Mouse (Mus musculus): ENCODE results near the gene Clstn2. TPM values are rescaled to one million over a fixed set of nuclear protein-coding genes. Genes with fewer than 3 reads are reported as not detected.

Clstn2 gene
- total and polyA plus RNA-seq, 2 experiments from 2014 or later, result 10.1 to 51.6 TPM

GRCm38 (mm10) chr9:97996349-97996748, 36.6 kb downstream of the Clstn2 start:
- ATAC-seq (peak; percentile 82), DNase-seq (ENCODE audit: low spot score) (peak; percentile 81)
- no peaks in the 10 kb centered on the region for H3K27me3 ChIP-seq (ENCODE audit: insufficient read depth, low read length)
- WGBS, result 40% methylated on average over 5 of the region's 5 CpGs
- no peak overlapping the region; the same call in 1 of the 2 replicates for H3K27ac ChIP-seq
- no peak overlapping the region for H3K4me2 ChIP-seq (ENCODE audit: low read depth, low read length)
- no peak overlapping the region for H3K4me3 ChIP-seq (ENCODE audit: low read length)
- H3K4me1 ChIP-seq (ENCODE audit: insufficient read depth, low read length), result no peaks in the 10 kb centered on the region
- no peaks in the 10 kb centered on the region for H3K36me3 ChIP-seq (ENCODE audit: insufficient read depth, low read length)
- H3K9ac ChIP-seq (replicated peaks; ENCODE audit: low read length), result no peak overlapping the region
- H3K9me3 ChIP-seq (ENCODE audit: low read length), result no peaks in the 10 kb centered on the region
- TF ChIP-seq CTCF (IDR thresholded peaks at IDR 0.05; ENCODE audit: low read depth), result no peak

GRCm38 (mm10) chr9:97995723-97996122, 37.3 kb downstream of the Clstn2 start:
- Histone ChIP-seq H3K27ac (no peak overlapping the region), H3K4me1 (ENCODE audit: insufficient read depth, low read length) (no peaks in the 10 kb centered on the region), H3K4me3 (ENCODE audit: low read length) (no peak overlapping the region), H3K36me3 (ENCODE audit: insufficient read depth, low read length) (no peaks in the 10 kb centered on the region), H3K4me2 (ENCODE audit: low read depth, low read length) (no peak overlapping the region), H3K9me3 (ENCODE audit: low read length) (no peaks in the 10 kb centered on the region), H3K27me3 (ENCODE audit: insufficient read depth, low read length) (no peaks in the 10 kb centered on the region), H3K9ac (replicated peaks; ENCODE audit: low read length) (no peak overlapping the region)
- no peak for TF ChIP-seq CTCF (IDR thresholded peaks at IDR 0.05; ENCODE audit: low read depth)
- 39% methylated on average over 4 of the region's 4 CpGs for WGBS
- DNase-seq (ENCODE audit: low spot score), result peak; percentile 71
- ATAC-seq, result no peak; the same call in 1 of the 2 replicates

GRCm38 (mm10) chr9:97992131-97992530, 40.9 kb downstream of the Clstn2 start:
- Histone ChIP-seq H3K27me3 (ENCODE audit: insufficient read depth, low read length) (no peaks in the 10 kb centered on the region), H3K4me3 (ENCODE audit: low read length) (no peak overlapping the region), H3K36me3 (ENCODE audit: insufficient read depth, low read length) (no peaks in the 10 kb centered on the region), H3K9ac (replicated peaks; ENCODE audit: low read length) (no peak overlapping the region), H3K9me3 (ENCODE audit: low read length) (no peaks in the 10 kb centered on the region), H3K4me2 (ENCODE audit: low read depth, low read length) (no peak overlapping the region), H3K27ac (no peak overlapping the region), H3K4me1 (ENCODE audit: insufficient read depth, low read length) (no peaks in the 10 kb centered on the region)
- 33% methylated on average over 4 of the region's 4 CpGs for WGBS
- no peak for TF ChIP-seq CTCF (IDR thresholded peaks at IDR 0.05; ENCODE audit: low read depth)
- ATAC-seq (no peak; the same call in 1 of the 2 replicates), DNase-seq (ENCODE audit: low spot score) (peak; percentile 65)

- ATAC-seq (no peak), DNase-seq (ENCODE audit: low spot score) (no peak)
- Histone ChIP-seq H3K27ac (no peak overlapping the region), H3K9ac (replicated peaks; ENCODE audit: low read length) (no peak overlapping the region), H3K36me3 (ENCODE audit: insufficient read depth, low read length) (no peaks in the 10 kb centered on the region), H3K4me1 (ENCODE audit: insufficient read depth, low read length) (no peaks in the 10 kb centered on the region), H3K9me3 (ENCODE audit: low read length) (no peaks in the 10 kb centered on the region), H3K27me3 (ENCODE audit: insufficient read depth, low read length) (no peaks in the 10 kb centered on the region), H3K4me3 (ENCODE audit: low read length) (no peak overlapping the region), H3K4me2 (ENCODE audit: low read depth, low read length) (no peak overlapping the region)
- TF ChIP-seq CTCF (IDR thresholded peaks at IDR 0.05; ENCODE audit: low read depth), result no peak
- WGBS, result 79% methylated on average over 3 of the region's 3 CpGs
These were observed 55.6 kb downstream of the Clstn2 start for GRCm38 (mm10) chr9:97977339-97977738.

- 60% methylated on average over 13 of the region's 13 CpGs for WGBS
- TF ChIP-seq CTCF (IDR thresholded peaks at IDR 0.05; ENCODE audit: low read depth), result no peak
- Histone ChIP-seq H3K9ac (replicated peaks; ENCODE audit: low read length) (no peak overlapping the region), H3K4me3 (ENCODE audit: low read length) (no peak overlapping the region), H3K27ac (no peak overlapping the region), H3K4me2 (ENCODE audit: low read depth, low read length) (no peak overlapping the region), H3K27me3 (ENCODE audit: insufficient read depth, low read length) (no peaks in the 10 kb centered on the region), H3K36me3 (ENCODE audit: insufficient read depth, low read length) (no peaks in the 10 kb centered on the region), H3K9me3 (ENCODE audit: low read length) (no peaks in the 10 kb centered on the region), H3K4me1 (ENCODE audit: insufficient read depth, low read length) (no peaks in the 10 kb centered on the region)
- DNase-seq (ENCODE audit: low spot score) (no peak), ATAC-seq (no peak)
These were observed 58.1 kb downstream of the Clstn2 start for GRCm38 (mm10) chr9:97974801-97975347.

GRCm38 (mm10) chr9:97966691-97967090, 66.3 kb downstream of the Clstn2 start:
- Histone ChIP-seq H3K27ac (no peak overlapping the region), H3K36me3 (ENCODE audit: insufficient read depth, low read length) (no peaks in the 10 kb centered on the region), H3K4me2 (ENCODE audit: low read depth, low read length) (no peak overlapping the region), H3K4me1 (ENCODE audit: insufficient read depth, low read length) (no peaks in the 10 kb centered on the region), H3K4me3 (ENCODE audit: low read length) (no peak overlapping the region), H3K9ac (replicated peaks; ENCODE audit: low read length) (no peak overlapping the region), H3K9me3 (ENCODE audit: low read length) (no peaks in the 10 kb centered on the region), H3K27me3 (ENCODE audit: insufficient read depth, low read length) (no peaks in the 10 kb centered on the region)
- ATAC-seq (peak; percentile 69), DNase-seq (ENCODE audit: low spot score) (peak; percentile 66)
- TF ChIP-seq CTCF (IDR thresholded peaks at IDR 0.05; ENCODE audit: low read depth), result no peak
- 53% methylated on average over 4 of the region's 4 CpGs for WGBS

- H3K27me3 ChIP-seq (ENCODE audit: insufficient read depth, low read length), result no peaks in the 10 kb centered on the region
- no peaks in the 10 kb centered on the region for H3K9me3 ChIP-seq (ENCODE audit: low read length)
- WGBS, result 85% methylated on average over 8 of the region's 8 CpGs
- H3K36me3 ChIP-seq (ENCODE audit: insufficient read depth, low read length), result no peaks in the 10 kb centered on the region
- no peak overlapping the region for H3K4me2 ChIP-seq (ENCODE audit: low read depth, low read length)
- no peak overlapping the region for H3K4me3 ChIP-seq (ENCODE audit: low read length)
- H3K4me1 ChIP-seq (ENCODE audit: insufficient read depth, low read length), result peaks cover 7% of the 10 kb centered on the region
- DNase-seq (ENCODE audit: low spot score), result no peak
- no peak for TF ChIP-seq CTCF (IDR thresholded peaks at IDR 0.05; ENCODE audit: low read depth)
- no peak for ATAC-seq
- no peak overlapping the region for H3K9ac ChIP-seq (replicated peaks; ENCODE audit: low read length)
- H3K27ac ChIP-seq, result no peak overlapping the region
These were observed 75.5 kb downstream of the Clstn2 start for GRCm38 (mm10) chr9:97957508-97957907.
